Mouse (Mus musculus): ENCODE data around the gene Cyp4b1.
"Not testable (repeated sequence)": the region's sequence is repeated elsewhere in the genome, so short reads cannot be mapped to it uniquely, and the experiment has no call there.

The Cyp4b1 gene

DNA sequence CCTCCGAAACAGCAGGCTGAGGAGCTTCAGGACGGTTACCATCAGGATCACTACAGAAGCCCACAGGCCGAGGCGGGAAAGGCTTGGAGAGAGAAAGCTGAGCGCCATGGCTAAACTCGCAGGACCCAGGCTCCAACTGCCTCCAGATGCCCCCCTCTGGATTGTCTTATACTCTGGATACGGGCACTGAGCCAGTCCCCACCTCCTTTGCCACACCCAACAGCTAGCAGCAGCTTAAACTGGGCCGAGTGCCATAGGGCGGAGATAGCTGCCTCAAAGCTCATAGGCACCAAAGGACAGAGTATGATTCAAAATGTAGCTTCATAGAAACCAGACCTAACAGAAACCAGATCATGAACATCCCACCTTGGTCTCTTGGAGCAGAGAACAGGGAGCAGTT lies at the start of gene Cyp4b1:
TSS of gene Cyp4b1 (minus strand) at position 144 of the 400 bp plus-strand sequence.
- DNase-seq (ENCODE audit: low spot score in 2 of 2), result peak; percentile 15 to 61

- peak in 1 of 2 experiments; percentile 9 for DNase-seq (ENCODE audit: low spot score in 2 of 2)
Measured at GRCm38 (mm10) chr4:115686299-115686698, 38.8 kb upstream of the Cyp4b1 start.

GRCm38 (mm10) chr4:115659190-115659589 lies 11.7 kb upstream of the Cyp4b1 start:
- no peak for DNase-seq (ENCODE audit: low spot score in 2 of 2)

- DNase-seq (ENCODE audit: low spot score in 2 of 2), result no peak
Measured at GRCm38 (mm10) chr4:115657867-115658249, 10.3 kb upstream of the Cyp4b1 start.

GRCm38 (mm10) chr4:115657104-115657866 lies 9.8 kb upstream of the Cyp4b1 start:
- DNase-seq (ENCODE audit: low spot score in 2 of 2), result peak in 1 of 2 experiments; percentile 27

DNA sequence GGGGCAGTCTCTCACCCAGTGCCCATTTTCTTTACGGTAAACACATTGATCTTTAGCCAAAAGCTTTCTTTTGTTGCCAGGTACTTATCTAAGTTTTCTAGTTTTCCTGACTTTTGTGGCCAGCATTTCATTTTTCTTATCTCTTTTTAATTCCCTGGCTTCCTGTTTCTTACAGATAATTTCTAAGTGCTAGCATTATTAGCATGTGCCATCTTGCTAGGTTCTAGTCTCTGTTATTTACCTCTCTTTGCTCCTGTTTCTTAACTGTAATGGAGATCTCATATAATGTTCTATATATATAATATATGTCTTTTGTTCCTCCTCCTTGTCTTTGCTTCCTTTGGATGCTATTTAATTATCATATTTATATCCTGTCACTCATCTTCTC lies 9.0 kb upstream of the Cyp4b1 start:
- DNase-seq (ENCODE audit: low spot score in 2 of 2), result not testable (repeated sequence)

DNA sequence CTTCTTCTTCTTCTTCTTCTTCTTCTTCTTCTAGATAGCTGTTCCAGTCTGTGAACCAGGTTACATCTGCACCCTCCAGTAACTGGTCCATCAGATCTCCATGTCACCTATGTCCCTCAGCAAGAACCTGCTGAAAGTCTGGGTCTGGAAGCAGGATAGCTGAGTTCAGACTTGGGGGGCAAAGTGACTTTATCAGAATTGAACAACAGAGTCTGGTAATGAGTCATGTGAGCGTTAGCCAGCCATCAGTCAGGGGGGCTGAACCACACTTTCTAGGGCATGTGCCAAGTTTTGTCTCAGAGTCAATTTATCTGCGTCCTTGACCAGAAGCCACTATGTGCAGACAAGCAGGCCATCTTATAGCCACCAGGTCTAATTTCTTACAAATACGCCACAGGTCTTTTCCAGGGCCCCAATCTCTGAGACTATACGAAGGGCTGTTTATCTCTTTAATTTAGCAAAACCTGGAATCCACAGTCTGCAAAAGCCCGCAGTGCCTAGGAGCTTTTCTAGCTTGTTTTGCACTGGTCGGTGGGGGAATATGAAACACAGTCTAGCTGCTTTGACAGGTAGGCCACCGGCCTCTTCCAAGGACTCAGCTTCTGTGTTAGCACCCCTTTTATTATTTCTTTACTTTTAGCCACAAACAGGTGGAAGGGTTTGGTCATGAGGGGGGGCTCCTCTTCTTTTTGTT lies 8.5 kb upstream of the Cyp4b1 start:
- not testable (repeated sequence) for DNase-seq (ENCODE audit: low spot score in 2 of 2)

- no peak for DNase-seq (ENCODE audit: low spot score in 2 of 2)
Measured at GRCm38 (mm10) chr4:115650866-115651265, 3.3 kb upstream of the Cyp4b1 start.

DNA sequence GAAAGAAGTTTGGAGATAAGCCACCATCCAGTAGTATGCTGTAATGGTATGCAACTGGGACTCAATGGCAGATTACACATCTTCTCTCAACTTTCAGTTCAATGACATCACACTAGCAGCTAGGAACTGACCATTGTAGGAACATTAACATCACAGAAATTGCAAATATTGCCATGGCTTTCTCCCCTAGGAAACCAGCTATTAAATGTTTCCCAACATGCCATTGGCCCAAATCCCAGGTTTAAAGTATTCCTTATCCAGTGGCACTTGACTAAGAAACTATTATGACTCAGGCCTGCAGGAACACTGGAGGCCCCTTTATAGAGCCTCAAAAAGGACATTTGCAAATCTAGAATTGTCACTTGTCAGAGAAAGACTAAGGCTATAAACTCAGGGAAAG lies 1.8 kb upstream of the Cyp4b1 start:
- no peak for DNase-seq (ENCODE audit: low spot score in 2 of 2)

DNA sequence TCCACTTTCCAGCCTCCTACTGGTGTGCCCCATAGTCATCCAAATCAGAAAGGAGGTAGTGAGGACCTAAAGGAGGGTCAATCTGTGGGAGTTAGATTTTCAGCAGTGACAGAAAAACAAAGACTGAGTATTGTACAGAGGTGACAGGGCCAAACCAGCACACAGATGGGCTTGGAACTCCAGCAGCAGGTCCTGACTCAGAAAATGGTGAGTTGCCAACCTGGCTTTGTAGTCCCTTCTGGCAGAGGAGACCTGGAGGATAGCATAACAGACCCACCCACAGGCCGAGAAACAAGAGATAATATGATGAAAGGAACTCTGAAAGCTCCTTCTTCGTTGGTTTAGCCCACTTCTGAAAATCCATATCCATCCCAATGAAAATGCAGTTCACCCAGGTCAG lies 1.2 kb upstream of the Cyp4b1 start:
- no peak for DNase-seq (ENCODE audit: low spot score in 2 of 2)

DNA sequence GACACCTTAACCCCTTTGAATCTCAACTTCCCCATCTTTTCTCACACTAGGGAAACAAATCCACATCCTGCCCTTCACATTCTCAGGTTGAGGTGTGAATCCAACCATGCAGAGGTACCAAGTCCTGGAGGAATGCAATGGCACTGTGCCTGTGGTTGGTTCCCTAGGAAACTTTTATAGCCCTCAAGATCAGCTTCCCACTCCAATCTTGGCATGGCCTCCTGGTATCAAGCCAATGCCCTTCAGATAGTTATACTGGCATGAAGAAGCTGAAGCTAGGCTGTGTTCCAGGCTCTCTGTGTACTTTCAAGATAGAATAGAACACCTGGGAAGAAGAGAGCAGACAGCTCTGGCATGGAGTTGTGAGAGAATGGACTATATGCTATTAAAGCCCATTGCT lies 2.2 kb downstream of the Cyp4b1 start:
- peak in 1 of 2 experiments; percentile 14 for DNase-seq (ENCODE audit: low spot score in 2 of 2)

- no peak for DNase-seq (ENCODE audit: low spot score in 2 of 2)
Measured at GRCm38 (mm10) chr4:115642967-115643754, 4.4 kb downstream of the Cyp4b1 start.

DNA sequence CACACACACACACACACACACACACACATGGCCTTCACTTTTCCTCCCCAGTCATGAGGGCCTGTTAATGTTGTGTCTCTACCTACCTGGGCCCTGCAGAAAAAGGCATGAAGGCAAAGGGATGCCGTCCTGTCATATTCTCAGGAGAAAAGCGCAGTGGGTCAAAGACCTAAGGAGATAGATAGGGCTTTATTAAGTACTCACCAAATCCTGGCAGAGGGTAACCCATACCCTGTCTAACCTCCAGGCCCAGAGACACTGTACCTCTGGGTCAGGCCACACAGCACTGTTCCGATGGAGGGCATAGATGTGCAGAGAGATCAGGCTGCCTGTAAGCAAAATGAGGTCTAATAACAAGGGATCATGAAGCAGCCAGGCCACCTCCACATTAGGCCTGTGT lies 22.0 kb downstream of the Cyp4b1 start:
- DNase-seq (ENCODE audit: low spot score in 2 of 2), result not testable (repeated sequence)

DNA sequence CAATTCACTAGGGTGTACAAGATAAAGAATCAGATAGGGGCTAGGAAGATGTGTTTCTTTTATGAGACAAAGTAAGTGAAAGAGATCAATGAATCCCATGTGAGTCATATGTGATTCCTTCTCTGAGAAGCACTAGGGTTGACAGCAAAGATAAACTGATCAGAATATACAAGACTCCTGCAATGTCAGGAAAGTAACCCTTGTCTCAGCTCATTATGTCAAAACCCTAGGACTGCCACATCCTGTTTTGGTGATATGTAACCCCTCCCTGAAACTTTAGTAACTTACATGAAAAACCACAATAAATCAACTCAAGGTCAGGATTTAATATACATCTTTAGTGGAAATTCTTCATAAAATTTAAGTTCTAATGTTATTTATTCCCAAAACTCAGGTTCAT lies 33.5 kb downstream of the Cyp4b1 start:
- no peak for DNase-seq (ENCODE audit: low spot score in 2 of 2)

DNA sequence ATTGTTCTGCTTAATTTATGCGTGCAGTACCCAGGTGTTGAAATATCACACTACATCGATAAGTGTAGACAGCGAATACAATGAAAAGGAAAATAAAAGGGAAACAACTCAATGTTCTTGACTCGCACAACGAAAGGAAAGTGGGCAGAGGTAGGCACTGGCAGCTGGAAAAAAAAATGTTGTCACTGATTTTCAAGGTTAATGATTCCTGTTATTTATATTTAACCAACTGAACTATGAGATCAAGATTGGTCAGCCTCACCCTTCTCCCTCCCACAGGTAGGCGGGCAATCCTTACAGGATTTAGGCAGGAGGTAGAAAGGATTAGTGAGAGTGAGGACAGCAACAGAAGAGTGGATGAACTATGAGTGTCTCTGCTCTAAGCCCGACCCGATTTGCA lies 46.9 kb downstream of the Cyp4b1 start, which contains the start of gene Cyp4a32:
TSS of gene Cyp4a32 (plus strand) at position 359 of the 400 bp plus-strand sequence.
- not testable (repeated sequence) for DNase-seq (ENCODE audit: low spot score in 2 of 2)

DNA sequence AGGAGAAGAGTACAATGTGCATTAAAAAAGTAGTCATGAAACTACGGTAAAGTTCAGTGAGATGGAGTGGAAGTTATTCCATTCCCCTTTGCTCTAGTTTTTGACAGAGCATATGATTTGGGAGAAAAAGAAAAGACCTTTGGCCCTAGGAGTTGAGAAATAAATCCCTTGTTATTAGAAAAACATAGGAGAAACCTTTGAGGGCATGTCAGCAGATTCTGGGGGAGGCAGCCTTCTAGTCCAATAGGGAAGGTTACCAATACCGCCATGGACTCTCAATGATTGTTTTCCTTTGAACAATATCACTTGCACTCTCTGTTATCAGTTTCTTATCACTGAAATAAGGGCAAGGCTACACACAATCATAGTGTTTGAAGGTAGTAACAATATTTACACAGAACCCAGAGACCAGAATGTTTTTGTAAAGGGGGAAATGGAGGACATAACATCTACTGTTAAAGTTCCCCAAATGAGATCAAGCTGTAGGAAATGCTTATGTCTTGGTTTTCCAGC lies 50.6 kb downstream of the Cyp4b1 start:
- no peak for DNase-seq (ENCODE audit: low spot score in 2 of 2)

- DNase-seq (ENCODE audit: low spot score in 2 of 2), result no peak
Measured at GRCm38 (mm10) chr4:115596357-115596756, 51.2 kb downstream of the Cyp4b1 start.

GRCm38 (mm10) chr4:115583036-115583435 lies 64.5 kb downstream of the Cyp4b1 start:
- DNase-seq (ENCODE audit: low spot score in 2 of 2), result no peak

GRCm38 (mm10) chr4:115575776-115576175 lies 71.7 kb downstream of the Cyp4b1 start:
- DNase-seq (ENCODE audit: low spot score in 2 of 2), result no peak

DNA sequence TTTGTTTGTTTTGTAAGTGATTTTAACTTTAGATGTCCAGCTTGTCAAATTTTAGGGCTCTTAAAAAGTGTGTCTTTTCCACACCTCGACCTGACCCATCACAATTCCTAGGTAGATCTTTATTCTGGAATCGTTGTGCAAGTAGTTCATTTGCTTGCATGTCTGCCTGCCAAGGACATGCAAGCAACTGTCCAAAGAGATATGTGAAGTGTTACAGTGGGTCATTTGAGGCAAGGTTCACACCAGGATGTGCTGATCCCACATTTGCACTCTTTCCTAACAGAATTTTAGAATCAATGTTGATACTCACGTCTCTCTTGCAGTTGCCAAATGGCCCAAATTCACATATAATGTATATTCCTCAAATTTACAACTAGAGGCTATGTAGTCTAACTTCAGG lies 72.3 kb downstream of the Cyp4b1 start:
- no peak for DNase-seq (ENCODE audit: low spot score in 2 of 2)
